Mouse (Mus musculus) hindbrain, embryonic 12.5 days (tissue): ENCODE results near the gene Ppard. TPM values are rescaled to one million over a fixed set of nuclear protein-coding genes. Genes with fewer than 3 reads are reported as not detected.
"Not testable (repeated sequence)": the region's sequence is repeated elsewhere in the genome, so short reads cannot be mapped to it uniquely, and the experiment has no call there.

Experiments
- ATAC-seq: fragments of 200-750 bp; cut with Nextera tagmentation; 2 replicates; pipeline ENCODE4 v1.8.0; 2017; ENCODE audit warnings: moderate TSS enrichment; ENCODE audit not compliant: low FRiP score
- H3K27ac ChIP-seq: fragments of 300-500 bp; sonication (generic); 2 replicates; pipeline ENCODE4 v1.5.1; 2016; ENCODE audit warnings: mild to moderate bottlenecking
- H3K27me3 ChIP-seq: fragments of 300-500 bp; sonication (generic); 2 replicates; pipeline ENCODE4 v1.6.1; 2016; ENCODE audit warnings: mild to moderate bottlenecking
- H3K36me3 ChIP-seq: fragments of 300-500 bp; sonication (generic); 2 replicates; pipeline ENCODE4 v1.6.1; 2016; ENCODE audit warnings: mild to moderate bottlenecking
- H3K4me1 ChIP-seq: fragments of 300-500 bp; sonication (generic); 2 replicates; pipeline ENCODE4 v1.6.1; 2016
- H3K4me2 ChIP-seq: fragments of 300-500 bp; sonication (generic); replicated peaks from 2 replicates; pipeline ENCODE4 v1.6.1; 2016; ENCODE audit warnings: mild to moderate bottlenecking
- H3K4me3 ChIP-seq: fragments of 300-500 bp; sonication (generic); 2 replicates; pipeline ENCODE4 v1.5.1; 2016; ENCODE audit warnings: mild to moderate bottlenecking
- H3K9ac ChIP-seq: fragments of 300-500 bp; sonication (generic); 2 replicates; pipeline ENCODE4 v1.6.1; 2016; ENCODE audit warnings: mild to moderate bottlenecking, moderate library complexity
- H3K9me3 ChIP-seq: fragments of 300-500 bp; sonication (generic); replicated peaks from 2 replicates; pipeline ENCODE4 v1.6.1; 2016; ENCODE audit warnings: mild to moderate bottlenecking
- WGBS: fragments of 180-500 bp; shearing (Covaris S2); methylation state at CpG from one replicate; pipeline ENCODE4 v1.1.7; 2016; 5-methylcytosine and 5-hydroxymethylcytosine counted together
- polyA plus RNA-seq: library from polyadenylated mRNA; unstranded; fragments of >200 nt; fragmentation: Nextera tagmentation; extraction: Ambion mirVana; gene quantifications from 2 replicates; pipeline ENCODE4 v1.2.1, GENCODE M21; 2016

Ppard gene
- polyA plus RNA-seq, 1 experiment from 2014 or later: 2.4 TPM

- peaks cover 18% of the 10 kb centered on the region for H3K36me3 ChIP-seq
- under 1% methylated on average over 65 of the region's 67 CpGs for WGBS
Observed at GRCm38 (mm10) chr17:28328366-28328928, 95.9 kb downstream of the Ppard start, which contains the start of gene Rpl10a. TSS of gene Rpl10a (plus strand) at chr17:28328471.

GRCm38 (mm10) chr17:28328946-28329345 is 96.4 kb downstream of the Ppard start:
- Histone ChIP-seq H3K4me1 (peaks cover 29% of the 10 kb centered on the region), H3K9me3 (no peaks in the 10 kb centered on the region), H3K27ac (peak overlapping the region; percentile 95), H3K9ac (peak overlapping the region; percentile 99), H3K4me2 (peak overlapping the region; percentile 92), H3K27me3 (no peaks in the 10 kb centered on the region), H3K4me3 (peak overlapping the region; percentile 87), H3K36me3 (peaks cover 18% of the 10 kb centered on the region)
- peak; percentile 14 for ATAC-seq
- WGBS: 2% methylated on average over 25 of the region's 25 CpGs

More at GRCm38 (mm10) chr17:28328366-28328928, 95.9 kb downstream of the Ppard start, which contains the start of gene Rpl10a:
- H3K9me3 ChIP-seq: no peaks in the 10 kb centered on the region
- H3K27ac ChIP-seq: peak within 1 kb of the TSS; percentile 95
- H3K4me2 ChIP-seq: peak within 1 kb of the TSS; percentile 92
- no peaks in the 10 kb centered on the region for H3K27me3 ChIP-seq
- H3K4me3 ChIP-seq: peak within 1 kb of the TSS; percentile 87
- peaks cover 29% of the 10 kb centered on the region for H3K4me1 ChIP-seq
- peak within 1 kb of the TSS; percentile 99 for H3K9ac ChIP-seq
- peak; percentile 90 for ATAC-seq

GRCm38 (mm10) chr17:28329503-28330231 is 97.2 kb downstream of the Ppard start:
- H3K4me1 ChIP-seq: peaks cover 29% of the 10 kb centered on the region
- no peaks in the 10 kb centered on the region for H3K9me3 ChIP-seq
- peak overlapping the region; percentile 95; the same call in 1 of the 2 replicates for H3K27ac ChIP-seq
- WGBS: 12% methylated on average over 4 of the region's 4 CpGs
- ATAC-seq: no peak
- H3K36me3 ChIP-seq: peaks cover 18% of the 10 kb centered on the region
- peak overlapping the region; percentile 87 for H3K4me3 ChIP-seq
- peak overlapping the region; percentile 99 for H3K9ac ChIP-seq
- no peaks in the 10 kb centered on the region for H3K27me3 ChIP-seq
- H3K4me2 ChIP-seq: peak overlapping the region; percentile 92

GRCm38 (mm10) chr17:28330232-28330546 is 97.7 kb downstream of the Ppard start:
- H3K4me2 ChIP-seq: peak overlapping the region; percentile 92
- no peak for ATAC-seq
- no peak overlapping the region for H3K27ac ChIP-seq
- WGBS: 53% methylated on average over 2 of the region's 2 CpGs
- H3K9ac ChIP-seq: peak overlapping the region; percentile 99
- no peaks in the 10 kb centered on the region for H3K27me3 ChIP-seq
- peak overlapping the region; percentile 87 for H3K4me3 ChIP-seq
- peaks cover 29% of the 10 kb centered on the region for H3K4me1 ChIP-seq
- H3K36me3 ChIP-seq: peaks cover 18% of the 10 kb centered on the region
- H3K9me3 ChIP-seq: no peaks in the 10 kb centered on the region

GRCm38 (mm10) chr17:28330590-28330989 is 98.1 kb downstream of the Ppard start:
- WGBS: 66% methylated on average over 8 of the region's 8 CpGs
- not testable (repeated sequence) for H3K4me3 ChIP-seq, H3K27ac ChIP-seq, H3K27me3 ChIP-seq, ATAC-seq, H3K9me3 ChIP-seq, H3K4me2 ChIP-seq, H3K9ac ChIP-seq
- peaks cover 18% of the 10 kb centered on the region for H3K36me3 ChIP-seq
- H3K4me1 ChIP-seq: peaks cover 29% of the 10 kb centered on the region

- H3K9ac ChIP-seq: no peak overlapping the region
- 0 out of 2 replicates have a peak overlapping the region, but pooled peaks have one; percentile 14 for H3K27ac ChIP-seq
- no peaks in the 10 kb centered on the region for H3K27me3 ChIP-seq
- H3K4me2 ChIP-seq: no peak overlapping the region
- no peak for ATAC-seq
- H3K4me3 ChIP-seq: no peak overlapping the region
- 42% methylated on average over 5 of the region's 7 CpGs for WGBS
- H3K4me1 ChIP-seq: peaks cover 29% of the 10 kb centered on the region
- H3K36me3 ChIP-seq: peaks cover 14% of the 10 kb centered on the region
- no peaks in the 10 kb centered on the region for H3K9me3 ChIP-seq
Observed at GRCm38 (mm10) chr17:28331241-28332112, 99.0 kb downstream of the Ppard start.

GRCm38 (mm10) chr17:28332113-28332914 is 99.8 kb downstream of the Ppard start:
- Histone ChIP-seq H3K9me3 (no peaks in the 10 kb centered on the region), H3K4me1 (peaks cover 29% of the 10 kb centered on the region), H3K27ac (peak overlapping the region; percentile 3; the same call in 1 of the 2 replicates), H3K36me3 (peaks cover 15% of the 10 kb centered on the region), H3K4me2 (no peak overlapping the region), H3K4me3 (no peak overlapping the region), H3K27me3 (no peaks in the 10 kb centered on the region), H3K9ac (no peak overlapping the region)
- WGBS: 46% methylated on average over 13 of the region's 13 CpGs
- no peak for ATAC-seq

GRCm38 (mm10) chr17:28332915-28333546 is 100.5 kb downstream of the Ppard start:
- no peak overlapping the region; the same call in 1 of the 2 replicates for H3K4me3 ChIP-seq
- no peak overlapping the region for H3K27ac ChIP-seq
- no peak overlapping the region for H3K4me2 ChIP-seq
- peaks cover 19% of the 10 kb centered on the region for H3K36me3 ChIP-seq
- 62% methylated on average over 31 of the region's 31 CpGs for WGBS
- ATAC-seq: no peak
- no peak overlapping the region for H3K9ac ChIP-seq
- no peaks in the 10 kb centered on the region for H3K9me3 ChIP-seq
- no peaks in the 10 kb centered on the region for H3K27me3 ChIP-seq
- peaks cover 24% of the 10 kb centered on the region for H3K4me1 ChIP-seq

GRCm38 (mm10) chr17:28335267-28335666 is 102.8 kb downstream of the Ppard start:
- 72% methylated on average over 10 of the region's 10 CpGs for WGBS

GRCm38 (mm10) chr17:28337547-28337946 is 105.0 kb downstream of the Ppard start:
- Histone ChIP-seq H3K27me3 (0 out of 2 replicates have a peak, but pooled peaks cover 10% of the 10 kb centered on the region), H3K4me3 (no peak overlapping the region), H3K36me3 (peaks cover 10% of the 10 kb centered on the region; the same call in 1 of the 2 replicates), H3K27ac (no peak overlapping the region), H3K9ac (no peak overlapping the region), H3K9me3 (no peaks in the 10 kb centered on the region), H3K4me1 (peaks cover 19% of the 10 kb centered on the region), H3K4me2 (no peak overlapping the region)
- WGBS: 91% methylated on average over 7 of the region's 7 CpGs
- no peak for ATAC-seq

More at GRCm38 (mm10) chr17:28335267-28335666, 102.8 kb downstream of the Ppard start:
- H3K9ac ChIP-seq: no peak overlapping the region; the same call in 1 of the 2 replicates
- no peak overlapping the region for H3K27ac ChIP-seq
- ATAC-seq: no peak
- H3K4me3 ChIP-seq: no peak overlapping the region
- no peaks in the 10 kb centered on the region for H3K27me3 ChIP-seq
- H3K4me1 ChIP-seq: peaks cover 10% of the 10 kb centered on the region
- H3K36me3 ChIP-seq: peaks cover 19% of the 10 kb centered on the region
- H3K4me2 ChIP-seq: no peak overlapping the region
- no peaks in the 10 kb centered on the region for H3K9me3 ChIP-seq

GRCm38 (mm10) chr17:28340578-28340977 is 108.1 kb downstream of the Ppard start:
- peaks cover 10% of the 10 kb centered on the region; the same call in 1 of the 2 replicates for H3K36me3 ChIP-seq
- peaks cover 27% of the 10 kb centered on the region for H3K4me1 ChIP-seq
- WGBS: 78% methylated on average over 7 of the region's 7 CpGs
- no peaks in the 10 kb centered on the region for H3K9me3 ChIP-seq
- peak overlapping the region; percentile 55 for H3K4me2 ChIP-seq
- no peak overlapping the region for H3K4me3 ChIP-seq
- 0 out of 2 replicates have a peak overlapping the region, but pooled peaks have one; percentile 57 for H3K9ac ChIP-seq
- peak; percentile 29 for ATAC-seq
- H3K27me3 ChIP-seq: peaks cover 10% of the 10 kb centered on the region; the same call in 1 of the 2 replicates
- H3K27ac ChIP-seq: no peak overlapping the region
